Mouse (Mus musculus) retina, embryonic 14.5 days (tissue): ENCODE data around the gene Gm28308.
A peak's percentile ranks its signal among the peaks of the same experiment; 100 is the strongest.

Experiments
- DNase-seq: peaks from one replicate; pipeline ENCODE4 v3.0.0-alpha.2; 2015; ENCODE audit warnings: low spot score

Gm28308 gene

DNA sequence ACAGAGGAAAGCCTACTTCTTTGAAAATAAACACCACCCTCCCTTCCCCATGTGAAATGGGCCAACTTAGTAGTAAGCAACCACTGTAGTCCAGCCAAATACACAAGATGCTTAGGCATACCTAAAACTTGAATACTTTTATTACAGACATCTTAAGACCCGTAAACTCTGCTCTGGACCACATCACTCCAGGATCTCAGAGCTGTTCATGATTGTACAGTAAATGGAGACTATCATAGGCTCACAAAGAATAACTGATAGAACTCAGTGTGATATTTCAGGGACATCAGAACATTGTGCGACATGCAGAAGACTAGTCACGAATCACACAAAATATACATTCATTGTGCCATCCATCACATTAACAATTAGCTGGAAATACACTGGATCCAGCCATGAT lies 57.7 kb downstream of the Gm28308 start:
- peak; percentile 13 for DNase-seq

- DNase-seq: peak; percentile 38
Observed at GRCm38 (mm10) chr6:52154044-52154443, 59.1 kb downstream of the Gm28308 start.

GRCm38 (mm10) chr6:52153270-52153669 lies 59.9 kb downstream of the Gm28308 start:
- peak; percentile 30 for DNase-seq

GRCm38 (mm10) chr6:52152226-52153193 lies 60.6 kb downstream of the Gm28308 start:
- DNase-seq: peak; percentile 38

GRCm38 (mm10) chr6:52151571-52151970 lies 61.6 kb downstream of the Gm28308 start:
- peak; percentile 26 for DNase-seq

DNA sequence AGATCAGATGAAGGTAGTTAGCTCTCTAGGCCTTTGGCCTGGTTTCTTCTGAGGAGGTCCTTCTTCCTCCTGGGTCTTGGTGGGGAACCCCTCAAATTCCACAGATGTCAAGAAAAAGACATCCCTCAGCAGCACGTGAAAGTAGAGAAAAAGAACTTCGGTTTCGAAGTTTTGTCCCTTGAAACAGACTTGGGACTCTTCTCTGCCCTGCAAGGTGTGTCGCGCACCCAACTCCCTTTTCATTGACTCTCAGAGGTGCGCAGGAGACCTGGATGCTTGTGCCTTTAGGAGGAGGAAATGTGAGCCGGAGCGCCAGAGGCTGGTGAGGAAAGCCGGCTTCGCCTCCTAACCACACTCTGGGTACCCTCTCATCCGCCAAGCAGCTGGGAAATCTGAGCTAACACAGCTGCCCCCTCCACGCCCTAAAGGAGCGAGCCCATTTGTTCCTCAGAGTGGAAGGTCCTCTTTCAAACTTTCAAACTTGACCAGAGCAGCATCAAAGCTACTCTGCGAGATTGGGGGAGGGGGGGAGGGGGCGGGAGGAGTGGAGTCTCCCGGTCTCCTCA lies 62.7 kb downstream of the Gm28308 start:
- DNase-seq: peak; percentile 15

- DNase-seq: no peak
Observed at GRCm38 (mm10) chr6:52139115-52139514, 74.0 kb downstream of the Gm28308 start.

DNA sequence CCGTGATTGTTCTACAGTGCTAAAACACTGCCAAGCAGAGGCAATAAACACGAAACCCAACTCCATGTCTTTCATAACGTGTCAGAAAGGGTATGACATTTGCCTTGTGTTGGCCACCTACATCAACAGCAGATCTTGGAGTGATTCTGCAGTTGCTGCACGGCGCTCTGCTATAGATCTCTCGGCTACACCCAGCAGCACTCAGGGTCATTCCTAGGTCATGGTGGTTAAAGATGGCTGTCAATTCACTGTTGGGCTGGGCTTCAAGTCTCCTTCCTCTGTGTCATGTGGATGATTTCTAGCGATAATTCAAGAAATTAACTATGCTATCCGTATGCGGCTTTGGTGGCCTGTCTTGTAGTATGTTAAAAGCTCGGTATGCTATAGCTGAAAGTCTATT lies 74.6 kb downstream of the Gm28308 start:
- peak; percentile 16 for DNase-seq

DNA sequence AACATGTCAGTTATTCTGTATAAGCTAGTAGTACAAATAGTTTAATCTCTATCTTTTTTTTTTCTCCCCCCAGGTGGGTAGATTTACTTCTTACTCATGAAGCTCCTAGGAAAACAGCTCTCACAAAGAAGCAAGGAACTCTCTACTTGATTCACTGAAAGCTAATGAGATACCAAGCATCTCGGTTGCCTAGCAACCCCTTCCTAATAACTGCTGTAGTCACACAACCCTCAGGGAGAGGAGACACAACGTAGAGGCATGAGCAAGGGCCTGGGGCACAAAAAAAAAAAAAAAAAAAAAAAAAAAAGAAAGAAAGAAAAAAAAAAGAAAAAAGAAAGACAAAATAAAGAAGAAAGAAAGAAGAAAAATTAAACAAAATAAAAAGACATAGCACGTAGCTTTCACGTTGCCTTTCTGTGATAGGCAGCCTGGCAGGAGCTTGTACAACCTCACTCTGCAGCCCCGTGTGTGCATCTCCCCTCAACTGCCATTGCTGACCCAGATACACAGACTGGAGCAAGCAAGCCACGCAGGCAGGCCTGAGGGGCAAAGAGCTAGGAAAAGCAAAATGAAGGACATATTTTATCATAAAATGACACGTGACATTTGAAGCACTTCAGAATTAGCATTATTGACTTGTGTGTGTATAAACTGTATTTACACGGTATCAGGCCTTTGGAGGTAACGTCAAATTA lies 75.2 kb downstream of the Gm28308 start:
- peak; percentile 81 for DNase-seq

- DNase-seq: no peak
Observed at GRCm38 (mm10) chr6:52123673-52124072, 89.5 kb downstream of the Gm28308 start.

DNA sequence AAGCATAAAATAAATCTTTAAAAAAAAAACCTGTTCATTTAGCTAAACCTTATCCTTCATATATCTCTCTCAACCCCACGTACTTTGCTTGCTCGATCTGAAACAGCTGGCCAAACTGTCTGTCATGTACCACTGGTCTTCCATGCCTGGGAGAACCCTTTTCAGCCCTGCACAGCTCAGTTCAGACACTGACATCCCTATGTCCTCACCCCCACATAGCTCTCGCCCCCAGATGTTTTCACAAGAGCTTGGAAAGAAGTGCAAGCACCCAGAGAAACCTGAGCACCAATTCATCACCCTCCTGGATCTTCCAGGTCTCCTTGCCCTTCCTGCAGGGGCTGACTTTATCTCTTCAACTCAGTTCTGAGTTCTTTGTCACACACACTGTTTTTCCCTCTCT lies 92.0 kb downstream of the Gm28308 start:
- DNase-seq: no peak

DNA sequence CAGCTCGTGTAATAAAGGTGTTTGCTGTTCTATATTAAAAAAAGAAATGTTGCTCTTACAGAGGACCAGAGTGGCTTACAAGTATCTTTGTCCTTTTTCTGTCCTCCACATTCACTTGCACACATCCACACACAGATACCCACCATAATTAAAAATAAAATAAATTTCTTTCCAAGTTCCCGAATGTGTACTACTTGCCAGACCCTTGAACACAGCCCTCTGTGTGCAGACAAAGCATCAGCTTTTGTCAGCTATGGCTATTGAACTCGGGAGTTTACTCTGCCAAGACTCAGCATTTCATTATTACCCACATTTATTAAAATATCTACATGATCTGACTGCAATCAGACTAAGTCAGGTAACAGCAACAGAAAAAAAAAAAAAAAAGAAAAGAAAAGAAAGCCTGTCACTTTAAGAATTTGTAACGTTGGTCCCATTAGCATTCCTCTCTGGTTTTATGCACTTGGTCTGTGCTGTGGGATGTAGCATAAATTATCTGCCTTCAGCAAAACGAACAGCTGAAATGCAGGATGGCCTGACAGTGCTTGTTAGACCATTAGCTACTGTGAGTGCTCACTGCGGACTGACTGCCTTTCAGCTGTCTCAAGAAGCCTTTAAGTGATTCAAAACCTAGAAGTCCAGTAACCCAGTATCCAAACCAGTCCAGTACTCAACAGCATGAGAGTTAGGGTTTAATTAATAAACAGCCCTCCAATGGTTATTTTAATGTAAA lies 94.1 kb downstream of the Gm28308 start:
- no peak for DNase-seq

DNA sequence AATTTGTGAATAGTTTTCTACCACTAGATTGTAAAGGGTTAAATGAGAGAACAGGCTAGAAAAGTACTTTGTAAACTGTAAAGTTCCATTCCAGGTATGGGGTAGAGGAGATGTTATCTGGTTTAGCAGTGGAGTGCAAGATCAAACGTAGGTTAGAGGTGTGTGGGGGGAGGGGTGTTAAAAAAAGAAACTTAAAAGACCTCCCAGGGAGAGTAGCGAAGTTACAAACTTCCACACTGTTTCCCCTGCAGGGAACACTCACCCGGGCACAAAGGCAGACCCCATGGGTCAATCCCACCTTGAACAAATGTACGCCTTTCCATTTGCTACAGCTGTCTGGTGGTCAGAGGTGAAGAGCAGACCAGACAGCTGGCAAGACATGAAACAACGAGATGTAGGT lies 97.2 kb downstream of the Gm28308 start:
- no peak for DNase-seq
